Mouse (Mus musculus) adrenal gland, postnatal 4 days (tissue): ENCODE results near the gene Tubb4a. TPM values are rescaled to one million over a fixed set of nuclear protein-coding genes. Genes with fewer than 3 reads are reported as not detected.
"Not testable (repeated sequence)": the region's sequence is repeated elsewhere in the genome, so short reads cannot be mapped to it uniquely, and the experiment has no call there.

Experiments used
- DNase-seq, 2 experiments: peaks; one replicate each; pipeline ENCODE4 v3.0.0; 2021 to 2022; ENCODE audit warnings: low spot score in 2 of 2, mixed read lengths in 2 of 2
- total RNA-seq, 2 experiments: library from RNA; stranded (reverse); gene quantifications; 2 replicates each; pipeline ENCODE4 v1.2.3; 2021

The Tubb4a gene
- total RNA-seq, 2 experiments from 2014 or later = 15.7 to 27.3 TPM

DNA sequence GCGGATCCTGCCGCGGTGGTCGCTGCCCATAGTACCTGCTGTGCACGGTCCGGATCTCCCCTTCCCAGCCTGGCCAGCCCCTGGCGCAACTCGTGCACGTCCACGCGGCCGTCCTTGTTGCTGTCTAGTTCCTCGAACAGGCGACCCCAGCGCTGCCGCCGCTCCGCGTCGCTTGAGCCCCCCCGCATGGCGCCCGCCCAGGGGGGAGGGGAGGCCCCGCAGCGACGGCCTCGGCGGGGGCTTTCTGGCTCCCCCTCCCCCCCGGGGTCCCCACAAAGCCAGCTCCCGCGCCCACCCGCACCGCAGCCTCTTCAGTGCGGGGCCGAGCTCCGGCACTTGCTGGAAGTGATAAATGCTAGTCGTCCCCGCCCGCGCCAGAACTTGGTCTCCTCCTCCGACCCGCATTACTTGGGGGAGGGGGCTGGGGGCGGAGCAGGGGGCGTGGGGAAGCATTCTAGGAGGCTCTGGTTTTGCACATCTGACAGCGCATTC lies 28.1 kb downstream of the Tubb4a start, which contains the start of gene Slc25a23:
Gene Slc25a23 (minus strand): TSS at position 378 of the 492 bp plus-strand sequence.
- DNase-seq = peak in 1 of 2 experiments; percentile 52

GRCm38 (mm10) chr17:57058891-57059485 lies 28.6 kb downstream of the Tubb4a start, which contains the start of gene Crb3:
Crb3 (plus strand) TSS chr17:57059105.
- no peak for DNase-seq

DNA sequence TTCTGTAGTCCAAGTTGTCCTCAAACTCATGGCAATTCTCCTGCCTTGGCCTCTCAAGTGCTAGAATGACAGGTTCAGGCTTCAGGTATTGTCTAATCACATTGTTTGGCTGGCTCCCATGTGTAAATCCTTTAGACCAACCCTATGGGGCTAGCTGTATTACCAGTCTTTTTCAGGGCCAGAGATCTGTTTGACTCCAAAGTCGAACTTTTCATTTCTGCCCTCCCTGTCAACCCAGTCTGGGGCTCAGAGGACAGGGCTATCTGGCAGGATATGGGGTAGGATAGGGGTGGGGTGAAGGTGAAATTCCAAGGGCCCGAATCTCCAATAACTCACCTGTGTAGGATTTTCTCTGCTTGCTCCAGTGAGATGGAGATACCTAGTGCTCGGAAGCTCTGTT lies 31.3 kb downstream of the Tubb4a start:
- DNase-seq = no peak

- not testable (repeated sequence) for DNase-seq
Measured at GRCm38 (mm10) chr17:57051679-57052078, 35.9 kb downstream of the Tubb4a start.

DNA sequence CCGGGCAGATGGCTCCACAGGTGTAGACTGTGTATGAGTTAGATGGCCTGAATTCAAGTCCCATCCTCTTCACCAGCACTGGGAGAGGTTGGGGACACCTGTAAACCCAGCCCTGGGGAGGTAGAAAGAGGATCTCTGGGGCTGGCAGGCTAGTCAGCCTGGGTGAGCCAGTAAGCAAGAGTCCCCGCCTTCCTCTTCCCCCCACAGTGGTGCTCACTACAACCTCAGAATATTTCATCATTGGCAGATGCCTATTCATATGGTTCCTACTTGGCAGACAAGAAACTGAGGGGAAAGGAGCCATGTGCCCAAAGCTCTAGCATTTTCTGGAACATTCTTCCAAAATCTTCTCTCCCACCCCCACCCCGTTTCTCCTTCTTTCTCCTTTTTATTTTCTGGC lies 38.8 kb downstream of the Tubb4a start:
- DNase-seq = no peak

DNA sequence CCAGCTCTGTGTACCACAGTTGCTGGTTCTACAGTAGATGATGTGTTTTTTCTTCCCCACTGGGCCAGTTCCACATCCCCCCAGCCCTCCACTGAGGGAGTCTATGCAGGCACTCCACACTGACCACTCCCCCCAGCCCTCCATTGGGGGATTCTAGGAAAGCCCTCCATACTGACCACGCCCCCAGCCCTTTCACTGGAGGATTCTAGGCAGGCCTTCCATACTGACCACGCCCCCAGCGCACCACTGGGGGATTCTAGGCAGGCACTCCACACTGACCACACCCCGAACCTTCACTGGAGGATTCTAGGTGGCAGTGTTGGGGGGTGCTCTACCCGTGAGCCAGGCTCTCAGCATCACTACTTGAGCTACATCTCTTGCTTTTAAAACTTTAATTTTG lies 40.2 kb downstream of the Tubb4a start:
- DNase-seq = no peak

GRCm38 (mm10) chr17:57041554-57041953 lies 46.0 kb downstream of the Tubb4a start, which contains the start of gene Slc25a41:
Slc25a41 (minus strand) TSS chr17:57041654.
- no peak for DNase-seq

GRCm38 (mm10) chr17:57038978-57039377 lies 48.6 kb downstream of the Tubb4a start:
- no peak for DNase-seq

GRCm38 (mm10) chr17:57032854-57033253 lies 54.7 kb downstream of the Tubb4a start:
- DNase-seq = no peak

DNA sequence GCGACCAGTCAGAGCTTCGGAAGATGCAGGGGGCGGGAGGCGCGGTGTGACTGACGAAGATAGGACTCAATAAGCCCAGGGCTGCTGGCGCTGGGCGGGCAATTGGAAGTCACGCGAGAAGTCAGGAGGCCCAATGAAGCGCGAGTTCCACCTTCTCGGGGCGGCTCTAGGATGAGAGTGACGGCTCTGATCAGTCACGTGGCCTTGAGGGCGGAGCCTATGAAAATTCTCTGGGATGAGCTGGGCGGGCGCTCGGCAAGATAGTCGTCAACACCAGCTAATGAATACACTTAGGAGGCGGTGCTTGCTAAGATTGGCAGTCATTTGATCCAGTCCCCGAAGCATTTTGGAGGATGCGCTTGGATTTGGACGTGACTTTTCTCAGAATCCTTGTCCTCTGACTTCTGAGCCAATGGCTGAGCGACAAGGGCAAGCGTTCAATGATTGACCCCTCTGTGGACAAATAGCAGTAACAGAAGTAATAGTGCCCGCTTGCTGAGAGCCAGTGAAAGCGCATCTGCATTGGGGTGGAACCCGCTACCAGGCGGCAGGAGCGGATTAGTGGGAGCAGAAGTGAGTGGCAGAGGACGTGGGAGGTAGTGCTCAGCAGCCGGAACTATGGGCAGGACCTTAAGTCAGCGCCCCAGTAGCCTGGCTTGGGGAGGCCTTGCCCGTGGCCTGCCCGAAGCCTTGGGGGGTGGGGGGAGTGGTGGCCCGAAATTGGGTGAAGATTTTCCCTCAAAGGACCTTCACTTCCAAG lies 55.7 kb downstream of the Tubb4a start:
- DNase-seq = peak; percentile 85 to 96

DNA sequence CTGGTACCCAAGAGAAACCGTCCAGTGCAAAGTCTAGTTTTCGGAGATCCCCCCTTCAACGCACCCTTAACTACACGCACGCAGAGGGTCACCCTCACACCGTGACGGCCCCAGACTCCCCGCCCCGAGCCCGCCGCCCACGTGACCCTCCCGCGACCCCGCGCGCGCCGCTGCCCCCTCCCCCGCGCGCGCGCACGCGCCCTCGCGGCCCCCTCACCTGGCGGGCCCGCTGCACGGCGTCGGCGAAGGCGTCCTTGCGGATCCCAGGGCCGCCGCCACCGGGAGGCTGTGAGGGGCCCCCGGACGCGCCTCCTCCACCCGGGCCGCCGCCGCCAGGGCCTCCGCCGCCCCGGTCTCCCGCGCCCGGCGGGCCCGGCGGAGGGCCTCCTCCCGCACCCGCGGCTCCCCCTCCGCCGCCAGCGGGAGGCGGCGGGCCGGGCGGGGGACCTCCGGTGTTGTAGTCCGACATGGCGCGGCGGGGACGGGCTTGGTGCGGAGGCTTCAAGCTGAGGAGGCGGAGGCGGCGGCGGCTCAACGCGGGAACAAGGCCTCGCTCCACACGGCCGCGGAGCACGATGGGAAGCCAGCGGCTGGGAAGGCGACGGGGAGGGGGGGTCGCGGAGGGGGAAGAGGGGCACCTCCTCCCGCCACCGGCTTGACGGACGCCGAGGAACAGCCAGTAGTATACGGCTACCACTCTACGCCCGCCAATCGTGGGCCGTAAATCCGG lies 56.5 kb downstream of the Tubb4a start, which contains the start of gene Khsrp:
Gene Khsrp (minus strand): TSS at position 592 of the 730 bp plus-strand sequence.
- peak in 1 of 2 experiments; percentile 25 for DNase-seq

Other genes with a start within 250 kb of the Tubb4a start
- under 1 TPM in 1 of 2 experiments, not detected in 1; 0.25 TPM for gene Acsbg2, start 213.3 kb downstream of the Tubb4a start, total RNA-seq
- 1 to 10 TPM; 1.1 to 2.7 TPM for gene 1700061G19Rik, start 212.3 kb downstream of the Tubb4a start, total RNA-seq
- gene Mllt1, start 152.4 kb downstream of the Tubb4a start, total RNA-seq = 10 to 100 TPM; 34.4 to 38.9 TPM
- under 1 TPM; 0.17 to 0.28 TPM for gene Acer1, start 105.7 kb downstream of the Tubb4a start, total RNA-seq
- 10 to 100 TPM; 79.6 to 82.7 TPM for gene Clpp, start 97.5 kb downstream of the Tubb4a start, total RNA-seq
- 10 to 100 TPM; 63.6 to 63.7 TPM for gene Alkbh7, start 90.4 kb downstream of the Tubb4a start, total RNA-seq
- gene Pspn, start 87.8 kb downstream of the Tubb4a start, total RNA-seq = 1 to 10 TPM in 1 of 2 experiments, not detected in 1; 1.8 TPM
- gene Gtf2f1, start 76.5 kb downstream of the Tubb4a start, total RNA-seq = 10 to 100 TPM; 55.7 to 58.6 TPM
- under 1 TPM; 0.25 to 0.45 TPM for gene Gm17949, start 76.3 kb downstream of the Tubb4a start, total RNA-seq
- gene Khsrp, start 56.3 kb downstream of the Tubb4a start, total RNA-seq = 100 to 1,000 TPM; 141 to 156 TPM
- gene Slc25a41, start 46.1 kb downstream of the Tubb4a start, total RNA-seq = not detected
- gene Crb3, start 28.7 kb downstream of the Tubb4a start, total RNA-seq = 1 to 10 TPM; 2.6 to 7.3 TPM
- 10 to 100 TPM; 80.0 to 85.9 TPM for gene Slc25a23, start 27.9 kb downstream of the Tubb4a start, total RNA-seq
- gene Dennd1c, start 9.3 kb downstream of the Tubb4a start, total RNA-seq = 1 to 10 TPM; 1.6 to 2.6 TPM
- gene Tnfsf9, start 17.5 kb upstream of the Tubb4a start, total RNA-seq = under 1 TPM; 0.40 to 0.45 TPM
- gene Cd70, start 62.0 kb upstream of the Tubb4a start, total RNA-seq = not detected
- gene Tnfsf14, start 106.4 kb upstream of the Tubb4a start, total RNA-seq = under 1 TPM in 1 of 2 experiments, not detected in 1; 0.28 TPM
- 100 to 1,000 TPM in 1 of 2 experiments, 10 to 100 TPM in 1; 60.7 to 452 TPM for gene C3, start 140.4 kb upstream of the Tubb4a start, total RNA-seq
- gene Gpr108, start 160.7 kb upstream of the Tubb4a start, total RNA-seq = 10 to 100 TPM; 50.3 to 52.5 TPM
- 10 to 100 TPM; 52.1 to 58.4 TPM for gene Trip10, start 161.7 kb upstream of the Tubb4a start, total RNA-seq
- gene Vav1, start 191.3 kb upstream of the Tubb4a start, total RNA-seq = 1 to 10 TPM; 2.7 to 3.3 TPM